Mouse (Mus musculus): ENCODE results near the gene Galr2. TPM values are rescaled to one million over a fixed set of nuclear protein-coding genes. Genes with fewer than 3 reads are reported as not detected.
"Not testable (repeated sequence)": the region's sequence is repeated elsewhere in the genome, so short reads cannot be mapped to it uniquely, and the experiment has no call there.

Galr2 gene
- polyA plus RNA-seq, 1 experiment, result 0.85 TPM

DNA sequence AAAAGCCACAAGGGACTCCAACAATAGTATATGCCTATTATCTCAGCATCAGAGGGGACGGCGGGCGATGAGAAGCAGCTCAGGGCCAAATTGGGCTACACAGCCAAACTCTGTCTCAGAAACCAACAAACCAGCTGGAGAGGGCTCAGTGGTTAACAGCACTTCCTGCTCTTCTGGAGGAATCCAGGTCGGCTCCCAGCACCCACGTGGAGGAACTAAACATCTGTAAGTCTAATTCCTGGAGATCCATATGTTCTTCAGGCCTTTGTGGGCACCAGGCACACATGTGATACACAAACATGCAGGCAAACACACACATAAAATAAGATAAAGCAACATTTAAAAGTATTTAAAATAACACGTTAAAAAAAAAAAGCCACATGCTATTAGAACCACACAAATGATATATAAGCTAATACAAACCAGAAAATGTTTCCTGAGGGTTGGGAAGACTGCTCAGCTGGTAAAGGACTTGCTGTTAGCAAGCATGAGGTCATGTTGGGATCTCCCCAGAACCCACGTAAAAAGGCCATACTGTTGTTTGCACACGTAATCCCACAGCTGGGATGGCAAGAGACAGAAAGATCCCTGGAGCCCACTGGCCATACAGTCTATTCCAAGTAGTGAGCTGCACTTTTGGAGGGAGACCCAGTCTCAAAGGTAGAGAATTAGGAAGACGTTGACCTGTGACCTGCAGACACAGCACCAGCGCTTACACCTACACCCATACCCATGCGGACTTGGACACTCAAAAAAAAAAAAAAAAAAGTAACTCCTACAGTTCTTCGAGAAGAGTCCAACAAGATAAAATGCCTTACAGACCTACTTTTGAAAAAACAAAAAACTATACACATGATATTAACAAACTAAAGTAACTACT lies 7.9 kb upstream of the Galr2 start:
- peaks cover 70% of the 10 kb centered on the region for H3K79me2 ChIP-seq (ENCODE audit: control insufficient read depth, insufficient read depth)

DNA sequence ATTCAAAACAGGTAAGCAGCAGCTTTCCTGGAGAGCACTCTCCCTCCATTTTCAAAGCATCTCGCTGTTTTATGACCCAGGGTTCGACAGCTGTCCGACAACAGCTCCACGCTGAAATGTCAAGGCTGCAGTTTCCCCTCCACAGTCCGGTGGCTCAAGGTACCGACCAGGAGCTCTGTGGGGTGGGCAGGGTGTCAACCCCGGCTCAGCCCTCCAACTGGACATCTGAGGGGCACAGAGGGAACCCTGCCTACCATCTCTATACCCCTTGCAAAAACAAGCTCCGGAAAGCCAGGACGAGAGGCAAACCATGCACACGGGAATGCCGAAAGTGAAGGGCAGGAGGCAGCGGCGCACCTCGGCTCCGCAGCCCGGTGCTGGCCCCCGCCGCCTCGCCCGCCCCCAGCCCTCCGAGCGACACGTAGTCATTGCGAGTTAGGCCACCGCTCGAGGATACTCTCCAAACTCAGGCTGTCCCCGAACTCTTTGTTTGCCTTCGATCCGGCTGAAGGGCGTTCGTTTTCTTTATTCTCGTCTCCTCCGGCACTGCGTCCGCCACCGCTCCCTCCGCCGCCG lies 7.2 kb upstream of the Galr2 start:
- H3K79me3 ChIP-seq (ENCODE audit: low read depth), result peaks cover 44% of the 10 kb centered on the region
- H3K27me3 ChIP-seq (ENCODE audit: control insufficient read depth, insufficient read depth, insufficient read length), result no peaks in the 10 kb centered on the region
- peaks cover 67% of the 10 kb centered on the region for H3K79me2 ChIP-seq (ENCODE audit: control insufficient read depth, insufficient read depth)
- peaks cover 33% of the 10 kb centered on the region for H3K36me3 ChIP-seq (ENCODE audit: control insufficient read depth, insufficient read depth)
- TF ChIP-seq MYOG (IDR thresholded peaks at IDR 0.05; ENCODE audit: control insufficient read depth, extremely low read depth, insufficient read length) (no peak), MAX (IDR thresholded peaks at IDR 0.05) (no peak), FOSL1 (IDR thresholded peaks at IDR 0.05; ENCODE audit: insufficient read depth, low read length, poor library complexity, severe bottlenecking) (no peak), USF1 (IDR thresholded peaks at IDR 0.05; ENCODE audit: low read depth) (no peak), CEBPB (IDR thresholded peaks at IDR 0.05; ENCODE audit: low read depth) (no peak), MYOD1 (IDR thresholded peaks at IDR 0.05; ENCODE audit: control insufficient read depth, insufficient read length, low read depth) (no peak), CTCF (IDR thresholded peaks at IDR 0.05; ENCODE audit: control insufficient read depth, insufficient read depth, insufficient read length) (no peak)
- H3ac ChIP-seq (ENCODE audit: control insufficient read depth, insufficient read length, low read depth), result peak overlapping the region; percentile 86
- peak overlapping the region; percentile 82 for H3K4me3 ChIP-seq (ENCODE audit: insufficient read depth, poor library complexity, severe bottlenecking)

More for the DNA sequence above, 7.9 kb upstream of the Galr2 start:
- Histone ChIP-seq H3K4me3 (ENCODE audit: insufficient read depth, poor library complexity, severe bottlenecking) (peak overlapping the region; percentile 82), H3K36me3 (ENCODE audit: control insufficient read depth, insufficient read depth) (peaks cover 40% of the 10 kb centered on the region), H3K79me3 (ENCODE audit: low read depth) (peaks cover 44% of the 10 kb centered on the region), H3ac (ENCODE audit: control insufficient read depth, insufficient read length, low read depth) (peak overlapping the region; percentile 63), H3K27me3 (ENCODE audit: control insufficient read depth, insufficient read depth, insufficient read length) (no peaks in the 10 kb centered on the region)
- TF ChIP-seq USF1 (IDR thresholded peaks at IDR 0.05; ENCODE audit: low read depth) (no peak), MAX (IDR thresholded peaks at IDR 0.05) (peak; percentile 47)

DNA sequence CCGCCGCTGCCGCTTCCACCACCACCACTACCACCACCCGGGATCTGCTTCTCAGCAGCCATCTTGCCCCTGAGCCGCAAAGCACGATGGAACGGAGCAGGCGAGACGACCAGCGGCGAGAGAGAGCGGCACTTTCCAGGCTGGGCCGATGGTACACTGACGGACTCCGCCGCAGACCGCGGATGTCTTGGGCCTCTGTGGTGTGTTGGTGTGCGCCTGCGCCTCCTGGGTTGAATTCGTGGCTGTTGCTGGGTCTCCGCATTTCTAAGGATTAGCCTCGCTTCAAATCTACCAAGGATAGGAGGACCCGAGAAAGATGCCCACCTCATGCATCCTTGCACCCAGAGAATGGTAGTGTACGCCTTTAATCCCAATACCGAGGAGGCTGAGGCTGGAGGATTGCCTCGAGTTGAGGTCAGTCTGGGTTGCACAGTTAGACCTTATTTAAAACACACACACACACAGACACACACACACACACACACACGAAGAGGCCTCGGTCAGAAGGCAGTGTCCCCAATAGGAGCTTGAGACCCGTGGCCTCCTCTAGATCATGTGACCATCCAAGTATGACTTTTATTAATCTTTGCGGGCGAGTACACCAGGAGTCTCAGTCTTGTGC lies 6.6 kb upstream of the Galr2 start, which contains the start of gene Srp68:
Gene Srp68 (minus strand): TSS at position 173 of the 622 bp plus-strand sequence.
- Histone ChIP-seq H3K4me3 (ENCODE audit: insufficient read depth, poor library complexity, severe bottlenecking) (peak within 1 kb of the TSS; percentile 82), H3K36me3 (ENCODE audit: control insufficient read depth, insufficient read depth) (peaks cover 27% of the 10 kb centered on the region), H3K79me2 (ENCODE audit: control insufficient read depth, insufficient read depth) (peaks cover 61% of the 10 kb centered on the region), H3ac (ENCODE audit: control insufficient read depth, insufficient read length, low read depth) (peak within 1 kb of the TSS; percentile 86), H3K79me3 (ENCODE audit: low read depth) (peaks cover 42% of the 10 kb centered on the region), H3K27me3 (ENCODE audit: control insufficient read depth, insufficient read depth, insufficient read length) (no peaks in the 10 kb centered on the region)
- no peak for TF ChIP-seq MYOG (IDR thresholded peaks at IDR 0.05; ENCODE audit: control insufficient read depth, extremely low read depth, insufficient read length)
- peak; percentile 84 for TF ChIP-seq USF1 (IDR thresholded peaks at IDR 0.05; ENCODE audit: low read depth)
- TF ChIP-seq FOSL1 (IDR thresholded peaks at IDR 0.05; ENCODE audit: insufficient read depth, low read length, poor library complexity, severe bottlenecking), result no peak
- peak; percentile 59 for TF ChIP-seq MAX (IDR thresholded peaks at IDR 0.05)
- TF ChIP-seq MYOD1 (IDR thresholded peaks at IDR 0.05; ENCODE audit: control insufficient read depth, insufficient read length, low read depth), result no peak
- no peak for TF ChIP-seq CTCF (IDR thresholded peaks at IDR 0.05; ENCODE audit: control insufficient read depth, insufficient read depth, insufficient read length)
- TF ChIP-seq CEBPB (IDR thresholded peaks at IDR 0.05; ENCODE audit: low read depth), result no peak

DNA sequence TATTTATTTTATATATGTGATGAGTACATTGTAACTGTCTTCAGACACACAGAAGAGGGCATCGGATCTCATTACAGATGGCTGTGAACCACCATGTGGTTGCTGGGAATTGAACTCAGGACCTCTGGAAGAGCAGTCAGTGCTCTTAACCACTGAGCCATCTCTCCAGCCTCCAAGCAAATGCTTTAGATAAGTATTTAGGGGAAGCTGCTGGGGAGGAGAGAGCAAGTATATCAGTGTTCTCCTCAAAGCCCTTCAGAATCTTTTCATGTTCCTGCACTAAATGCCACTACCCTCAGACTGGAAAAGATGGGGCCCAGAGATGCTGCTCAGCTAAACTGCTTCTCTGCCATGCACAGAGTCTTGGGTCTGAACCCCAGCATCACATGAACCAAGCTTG lies 3.6 kb upstream of the Galr2 start:
- not testable (repeated sequence) for H3ac ChIP-seq (ENCODE audit: control insufficient read depth, insufficient read length, low read depth); H3K4me3 ChIP-seq (ENCODE audit: insufficient read depth, poor library complexity, severe bottlenecking); H3K36me3 ChIP-seq (ENCODE audit: control insufficient read depth, insufficient read depth); H3K27me3 ChIP-seq (ENCODE audit: control insufficient read depth, insufficient read depth, insufficient read length)
- Histone ChIP-seq H3K79me3 (ENCODE audit: low read depth) (peaks cover 16% of the 10 kb centered on the region), H3K79me2 (ENCODE audit: control insufficient read depth, insufficient read depth) (peaks cover 31% of the 10 kb centered on the region)

DNA sequence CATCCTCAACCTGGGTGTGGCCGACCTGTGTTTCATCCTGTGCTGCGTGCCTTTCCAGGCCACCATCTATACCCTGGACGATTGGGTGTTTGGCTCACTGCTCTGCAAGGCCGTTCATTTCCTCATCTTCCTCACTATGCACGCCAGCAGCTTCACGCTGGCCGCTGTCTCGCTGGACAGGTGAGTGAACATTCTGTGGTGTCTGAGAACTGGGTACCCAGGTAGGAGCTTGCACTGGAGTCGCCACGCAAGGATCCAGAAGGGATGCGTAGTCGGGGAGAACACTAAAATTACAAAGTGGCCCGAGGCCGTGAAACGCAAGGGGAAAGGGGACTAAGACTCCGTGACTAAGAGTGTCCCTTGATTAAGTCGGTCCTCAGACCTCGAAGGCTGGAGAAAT lies 932 bp downstream of the Galr2 start:
- TF ChIP-seq MYOG (IDR thresholded peaks at IDR 0.05; ENCODE audit: control insufficient read depth, extremely low read depth, insufficient read length), result no peak
- TF ChIP-seq FOSL1 (IDR thresholded peaks at IDR 0.05; ENCODE audit: insufficient read depth, low read length, poor library complexity, severe bottlenecking), result no peak
- no peak for TF ChIP-seq MAX (IDR thresholded peaks at IDR 0.05)
- TF ChIP-seq CTCF (IDR thresholded peaks at IDR 0.05; ENCODE audit: control insufficient read depth, insufficient read depth, insufficient read length), result no peak
- TF ChIP-seq CEBPB (IDR thresholded peaks at IDR 0.05; ENCODE audit: low read depth), result no peak
- no peak for TF ChIP-seq MYOD1 (IDR thresholded peaks at IDR 0.05; ENCODE audit: control insufficient read depth, insufficient read length, low read depth)
- TF ChIP-seq USF1 (IDR thresholded peaks at IDR 0.05; ENCODE audit: low read depth), result no peak
- H3K27me3 ChIP-seq (ENCODE audit: control insufficient read depth, insufficient read depth, insufficient read length), result peaks cover 16% of the 10 kb centered on the region

More for the DNA sequence above, 932 bp downstream of the Galr2 start:
- H3ac ChIP-seq (ENCODE audit: control insufficient read depth, insufficient read length, low read depth), result no peak overlapping the region
- no peaks in the 10 kb centered on the region for H3K79me2 ChIP-seq (ENCODE audit: control insufficient read depth, insufficient read depth)
- H3K79me3 ChIP-seq (ENCODE audit: low read depth), result no peaks in the 10 kb centered on the region
- H3K4me3 ChIP-seq (ENCODE audit: insufficient read depth, poor library complexity, severe bottlenecking), result no peak overlapping the region
- no peaks in the 10 kb centered on the region for H3K36me3 ChIP-seq (ENCODE audit: control insufficient read depth, insufficient read depth)
